Mouse (Mus musculus) layer of hippocampus, postnatal 36 days (tissue): ENCODE data around the gene Lax1. TPM values are rescaled to one million over a fixed set of nuclear protein-coding genes. Genes with fewer than 3 reads are reported as not detected.
"Not testable (repeated sequence)": the region's sequence is repeated elsewhere in the genome, so short reads cannot be mapped to it uniquely, and the experiment has no call there.

Source experiments
- DNase-seq, 2 experiments: peaks; one replicate each; pipeline ENCODE4 v3.0.0; 2022
- total RNA-seq, 2 experiments: library from RNA; stranded (reverse); gene quantifications; 2 replicates each; pipeline ENCODE4 v1.2.3; 2021

The Lax1 gene
- total RNA-seq, 2 experiments from 2014 or later: not detected

- DNase-seq: peak; percentile 15 to 18
Observed at GRCm38 (mm10) chr1:133685749-133686519, 4.0 kb downstream of the Lax1 start.

- no peak for DNase-seq
Observed at GRCm38 (mm10) chr1:133671801-133672200, 18.1 kb downstream of the Lax1 start.

GRCm38 (mm10) chr1:133671266-133671665, 18.6 kb downstream of the Lax1 start:
- DNase-seq: no peak

- DNase-seq: no peak
Observed at GRCm38 (mm10) chr1:133670776-133671175, 19.1 kb downstream of the Lax1 start.

- no peak for DNase-seq
Observed at GRCm38 (mm10) chr1:133670190-133670589, 19.7 kb downstream of the Lax1 start.

GRCm38 (mm10) chr1:133668618-133669017, 21.3 kb downstream of the Lax1 start:
- no peak for DNase-seq

GRCm38 (mm10) chr1:133667721-133668120, 22.2 kb downstream of the Lax1 start:
- DNase-seq: no peak

- not testable (repeated sequence) for DNase-seq
Observed at GRCm38 (mm10) chr1:133665713-133666112, 24.2 kb downstream of the Lax1 start.

- DNase-seq: no peak
Observed at GRCm38 (mm10) chr1:133664203-133664970, 25.5 kb downstream of the Lax1 start.

GRCm38 (mm10) chr1:133663427-133663826, 26.5 kb downstream of the Lax1 start:
- DNase-seq: no peak

GRCm38 (mm10) chr1:133662941-133663340, 27.0 kb downstream of the Lax1 start:
- no peak for DNase-seq

- peak; percentile 89 to 90 for DNase-seq
Observed at GRCm38 (mm10) chr1:133661203-133661933, 28.5 kb downstream of the Lax1 start, which contains the start of gene Gm38394. Gm38394 (minus strand) TSS chr1:133661318.

GRCm38 (mm10) chr1:133660466-133661202, 29.3 kb downstream of the Lax1 start, which contains the start of gene Zbed6:
Zbed6 (minus strand) TSS chr1:133660885.
- peak; percentile 42 to 57 for DNase-seq

- no peak for DNase-seq
Observed at GRCm38 (mm10) chr1:133658878-133659277, 31.0 kb downstream of the Lax1 start.

- DNase-seq: no peak
Observed at GRCm38 (mm10) chr1:133656811-133657210, 33.1 kb downstream of the Lax1 start.

GRCm38 (mm10) chr1:133653033-133653432, 36.9 kb downstream of the Lax1 start:
- DNase-seq: no peak

GRCm38 (mm10) chr1:133650288-133651055, 39.4 kb downstream of the Lax1 start:
- no peak for DNase-seq

- no peak for DNase-seq
Observed at GRCm38 (mm10) chr1:133645652-133646051, 44.3 kb downstream of the Lax1 start.

- no peak for DNase-seq
Observed at GRCm38 (mm10) chr1:133641163-133641562, 48.7 kb downstream of the Lax1 start.

- DNase-seq: no peak
Observed at GRCm38 (mm10) chr1:133638517-133638916, 51.4 kb downstream of the Lax1 start.

- DNase-seq: no peak
Observed at GRCm38 (mm10) chr1:133632168-133632567, 57.7 kb downstream of the Lax1 start.
